Mouse (Mus musculus) MEL (cell line): ENCODE measurements around the gene Anks1. TPM values are rescaled to one million over a fixed set of nuclear protein-coding genes. Genes with fewer than 3 reads are reported as not detected.

Experiments used
- DNase-seq: peaks from one replicate; pipeline ENCODE4 v3.0.0; 2011; ENCODE audit warnings: low read depth, low spot score
- H3K27ac ChIP-seq: 2 replicates; pipeline ENCODE4 v1.5.1; 2012; ENCODE audit warnings: low read depth, mild to moderate bottlenecking, control low read depth, low read length, moderate library complexity; ENCODE audit not compliant: control insufficient read depth
- H3K27me3 ChIP-seq, 2 experiments: fragments of 150-350 bp in 1 of 2; sonication (generic) in 1 of 2; 2 replicates each; pipeline ENCODE4 v1.6.1; 2012; ENCODE audit warnings: low read length in 2 of 2, mild to moderate bottlenecking in 2 of 2, improper control_type of control experiment in 1 of 2, moderate library complexity in 1 of 2; ENCODE audit not compliant: insufficient read depth in 2 of 2, control insufficient read depth in 1 of 2
- H3K36me3 ChIP-seq, 2 experiments: 2 replicates each; pipeline ENCODE4 v1.6.1; 2012 to 2014; ENCODE audit warnings: low read length in 2 of 2, improper control_type of control experiment in 1 of 2, inconsistent platforms in 1 of 2, mild to moderate bottlenecking in 1 of 2; ENCODE audit not compliant: insufficient read depth in 2 of 2, control insufficient read depth in 1 of 2
- H3K4me1 ChIP-seq, 2 experiments: fragments of 150-350 bp in 1 of 2; sonication (generic) in 1 of 2; 2 replicates each; pipeline ENCODE4 v1.6.1; 2012; ENCODE audit warnings: low read length in 2 of 2, improper control_type of control experiment in 1 of 2, mild to moderate bottlenecking in 1 of 2; ENCODE audit not compliant: insufficient read depth in 2 of 2, control insufficient read depth in 1 of 2
- H3K4me3 ChIP-seq, 2 experiments: fragments of 150-350 bp in 1 of 2; sonication (generic) in 1 of 2; 2 replicates each; pipeline ENCODE4 v1.5.1; 2012; ENCODE audit warnings: low read depth in 2 of 2, low read length in 2 of 2, mild to moderate bottlenecking in 2 of 2, moderate library complexity in 2 of 2, control low read depth in 1 of 2, improper control_type of control experiment in 1 of 2; ENCODE audit not compliant: control insufficient read depth in 1 of 2, insufficient read depth in 1 of 2
- H3K79me2 ChIP-seq: 2 replicates; pipeline ENCODE4 v1.6.1; 2012; ENCODE audit warnings: mild to moderate bottlenecking, low read length, moderate library complexity; ENCODE audit not compliant: control insufficient read depth, poor library complexity, insufficient read depth
- H3K9ac ChIP-seq: 2 replicates; pipeline ENCODE4 v1.6.1; 2012; ENCODE audit warnings: low read depth, mild to moderate bottlenecking, control low read depth, low read length, moderate library complexity; ENCODE audit not compliant: control insufficient read depth, poor library complexity, severe bottlenecking
- H3K9me3 ChIP-seq: fragments of 150-350 bp; sonication (generic); replicated peaks from 2 replicates; pipeline ENCODE4 v1.6.1; 2012; ENCODE audit warnings: mild to moderate bottlenecking, low read length, improper control_type of control experiment, moderate library complexity; ENCODE audit not compliant: insufficient read depth
- CTCF ChIP-seq, 3 experiments: IDR thresholded peaks in 2 of 3; conservative IDR thresholded peaks in 1 of 3; 2 replicates each; pipeline ENCODE4 v1.5.1; 2011 to 2012; ENCODE audit warnings: low read length in 3 of 3, low read depth in 2 of 3, mild to moderate bottlenecking in 2 of 3, improper control_type of control experiment in 1 of 3, inconsistent platforms in 1 of 3, mixed read lengths in 1 of 3, moderate library complexity in 1 of 3; ENCODE audit not compliant: control insufficient read depth in 1 of 3, insufficient read depth in 1 of 3, poor library complexity in 1 of 3, severe bottlenecking in 1 of 3
- E2F4 ChIP-seq: IDR thresholded peaks from 2 replicates; pipeline ENCODE4 v1.6.1; 2011; ENCODE audit warnings: low read depth, low read length, improper control_type of control experiment, borderline replicate concordance
- ELF1 ChIP-seq: IDR thresholded peaks from 2 replicates; pipeline ENCODE4 v1.6.1; 2014; ENCODE audit warnings: low read depth, mild to moderate bottlenecking, inconsistent platforms, low read length, improper control_type of control experiment, moderate library complexity
- GABPA ChIP-seq: IDR thresholded peaks from 2 replicates; pipeline ENCODE4 v1.6.1; 2012; ENCODE audit warnings: low read depth, mild to moderate bottlenecking, inconsistent platforms, low read length, improper control_type of control experiment, moderate library complexity
- GATA1 ChIP-seq: IDR thresholded peaks from 2 replicates; pipeline ENCODE4 v1.6.1; 2011; ENCODE audit warnings: low read depth, low read length, improper control_type of control experiment
- MAFK ChIP-seq: IDR thresholded peaks from 2 replicates; pipeline ENCODE4 v1.6.1; 2011; ENCODE audit warnings: low read depth, mild to moderate bottlenecking, low read length, improper control_type of control experiment, borderline replicate concordance
- MAZ ChIP-seq: IDR thresholded peaks from 2 replicates; pipeline ENCODE4 v1.6.1; 2012; ENCODE audit warnings: low read depth, mild to moderate bottlenecking, inconsistent platforms, low read length, improper control_type of control experiment
- MEF2A ChIP-seq: IDR thresholded peaks from 2 replicates; pipeline ENCODE4 v1.6.1; 2014; ENCODE audit warnings: low read depth, mild to moderate bottlenecking, inconsistent platforms, low read length, improper control_type of control experiment; ENCODE audit not compliant: poor library complexity, insufficient replicate concordance, severe bottlenecking; ENCODE audit errors: extremely low read depth
- POLR2AphosphoS2 ChIP-seq: IDR thresholded peaks from 2 replicates; pipeline ENCODE4 v1.6.1; 2011; ENCODE audit warnings: low read length, improper control_type of control experiment
- RAD21 ChIP-seq: IDR thresholded peaks from 2 replicates; pipeline ENCODE4 v1.6.1; 2011; ENCODE audit warnings: mild to moderate bottlenecking, low read depth, low read length, improper control_type of control experiment
- RCOR1 ChIP-seq: IDR thresholded peaks from 2 replicates; pipeline ENCODE4 v1.6.1; 2012; ENCODE audit warnings: low read depth, mild to moderate bottlenecking, inconsistent platforms, low read length, improper control_type of control experiment
- TAL1 ChIP-seq: IDR thresholded peaks from 2 replicates; pipeline ENCODE4 v1.6.1; 2012; ENCODE audit warnings: mild to moderate bottlenecking, inconsistent platforms, low read length, moderate library complexity, mixed read lengths
- TBP ChIP-seq: IDR thresholded peaks from 2 replicates; pipeline ENCODE4 v1.8.0; 2011; ENCODE audit warnings: low read depth, low read length, improper control_type of control experiment
- UBTF ChIP-seq: IDR thresholded peaks from 2 replicates; pipeline ENCODE4 v1.6.1; 2012; ENCODE audit warnings: low read depth, mild to moderate bottlenecking, inconsistent platforms, low read length, improper control_type of control experiment, moderate library complexity, borderline replicate concordance; ENCODE audit not compliant: insufficient read depth
- ZC3H11A ChIP-seq: IDR thresholded peaks from 2 replicates; pipeline ENCODE4 v1.6.1; 2012; ENCODE audit warnings: low read depth, mild to moderate bottlenecking, inconsistent platforms, low read length, improper control_type of control experiment
- ZMIZ1 ChIP-seq: IDR thresholded peaks from 2 replicates; pipeline ENCODE4 v1.6.1; 2012; ENCODE audit warnings: low read depth, mild to moderate bottlenecking, inconsistent platforms, low read length, improper control_type of control experiment, moderate library complexity
- polyA plus RNA-seq, 2 experiments: library from polyadenylated mRNA; stranded (reverse) in 1 of 2; unstranded in 1 of 2; fragments of >175 nt in 1 of 2; fragments of >200 nt in 1 of 2; gene quantifications; 2 replicates each; pipeline versions ENCODE4 v1.2.1 to v1.2.4; 2012; ENCODE audit warnings: low replicate concordance in 2 of 2, low read depth in 1 of 2; ENCODE audit not compliant: insufficient read length in 2 of 2, insufficient read depth in 1 of 2, missing spikeins in 1 of 2
- total RNA-seq: library from RNA; depleted of rRNA; stranded (reverse); fragments of 300-350 nt; gene quantifications from 2 replicates; pipeline ENCODE4 v1.2.3, GENCODE M21; 2012

The Anks1 gene
- total and polyA plus RNA-seq, 3 experiments, result 11.9 to 15.9 TPM; not detected in 1

DNA sequence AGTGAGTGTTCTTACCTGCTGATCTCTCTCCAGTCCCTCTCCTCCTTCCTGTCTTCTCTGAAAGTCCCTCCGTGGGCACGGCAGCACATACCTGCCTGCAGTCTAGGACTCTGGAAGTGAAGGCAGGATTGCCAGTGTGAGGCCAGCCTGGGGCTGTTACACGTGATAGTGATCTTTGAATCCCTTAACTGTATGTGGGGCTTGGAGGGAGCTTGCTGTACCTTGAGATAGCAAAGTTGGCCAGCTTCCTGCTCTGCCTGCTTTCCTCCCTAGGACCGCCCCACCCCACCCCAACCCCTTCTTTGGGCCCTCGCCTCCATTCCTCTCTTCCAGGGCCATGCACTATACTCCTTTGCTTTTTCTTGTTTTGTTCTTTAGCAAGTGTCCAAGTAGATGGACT, 34.6 kb upstream of the Anks1 start (continued):
- TF ChIP-seq ZC3H11A (no peak), TBP (no peak), MAFK (no peak), GABPA (no peak)

DNA sequence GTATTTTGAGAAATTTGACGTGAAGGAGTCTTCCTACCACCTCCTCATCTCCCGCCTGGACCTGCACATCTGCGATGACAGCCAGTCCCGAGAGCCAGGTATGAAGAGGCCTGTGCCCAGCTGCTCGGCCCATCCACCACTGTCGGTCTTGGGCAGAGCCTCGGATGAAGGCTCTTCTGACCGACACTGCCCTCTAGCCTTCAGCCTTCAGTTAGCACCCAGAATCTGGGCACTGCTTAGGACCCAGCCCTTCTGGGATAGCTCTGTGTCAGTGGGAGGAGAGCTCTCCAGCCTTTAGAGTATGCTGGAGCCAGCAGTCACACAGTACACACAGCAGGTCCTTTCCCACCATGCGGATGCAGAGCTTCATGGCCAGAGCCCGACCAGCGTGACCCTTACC, 27.6 kb upstream of the Anks1 start:
- TF ChIP-seq UBTF, result no peak
- TF ChIP-seq CTCF (IDR thresholded peaks at IDR 0.05 in 2 of 3, conservative IDR thresholded peaks at IDR 0.05 in 1 of 3; ENCODE audit: control insufficient read depth in 1 of 3, insufficient read depth in 1 of 3, low read depth in 2 of 3, low read length in 3 of 3, poor library complexity in 1 of 3, severe bottlenecking in 1 of 3), result 0 out of 6 replicates have a peak, but pooled peaks of 1 of the 3 experiments have one; percentile 6
- Histone ChIP-seq H3K36me3 (peaks cover 0 to 21% of the 10 kb centered on the region in 2 experiments; a peak in 1 of 4 replicates), H3K4me3 (no peak overlapping the region)

GRCm38 (mm10) chr17:27883129-27883528, 26.0 kb upstream of the Anks1 start:
- no peaks in the 10 kb centered on the region for H3K27me3 ChIP-seq
- H3K4me1 ChIP-seq, result no peaks in the 10 kb centered on the region
- H3K4me3 ChIP-seq, result no peak overlapping the region
- peaks cover 0 to 18% of the 10 kb centered on the region in 2 experiments; a peak in 1 of 4 replicates for H3K36me3 ChIP-seq
- H3K27ac ChIP-seq, result no peak overlapping the region
- no peak for TF ChIP-seq E2F4
- TF ChIP-seq UBTF, result no peak
- TF ChIP-seq MAFK, result no peak
- no peak for TF ChIP-seq GATA1
- TF ChIP-seq ELF1, result no peak
- no peak for TF ChIP-seq ZMIZ1
- no peak for TF ChIP-seq GABPA
- no peak for TF ChIP-seq MEF2A
- TF ChIP-seq RCOR1, result no peak
- TF ChIP-seq RAD21, result no peak
- TF ChIP-seq POLR2AphosphoS2, result no peak
- TF ChIP-seq TAL1, result no peak
- no peak for TF ChIP-seq TBP
- TF ChIP-seq MAZ, result no peak
- TF ChIP-seq, all 39 proteins: peak for 0
- DNase-seq, result no peak
- H3K9ac ChIP-seq, result no peak overlapping the region
- 0 out of 2 replicates have a peak, but pooled peaks cover 2% of the 10 kb centered on the region for H3K79me2 ChIP-seq
- no peaks in the 10 kb centered on the region for H3K9me3 ChIP-seq

More for the DNA sequence above, 27.6 kb upstream of the Anks1 start:
- Histone ChIP-seq H3K9me3 (no peaks in the 10 kb centered on the region), H3K4me1 (no peaks in the 10 kb centered on the region), H3K27ac (no peak overlapping the region), H3K79me2 (peaks cover 3% of the 10 kb centered on the region; the same call in 1 of the 2 replicates), H3K9ac (no peak overlapping the region), H3K27me3 (no peaks in the 10 kb centered on the region)
- no peak for DNase-seq
